23 mouse cellular contexts compared by ENCODE assay signal in genomic region chr5:89492560-89492959, GRCm38 (mm10). TPM values are rescaled to one million over a fixed set of nuclear protein-coding genes. Genes with fewer than 3 reads are reported as not detected.
"Had no signal": no experiment of that assay in that cellular context is flagged by ENCODE, and none has a peak within 500 bp of the region (broad histone marks: within the 10 kb centered on the region; RNA-seq: fewer than 3 reads in every experiment).

No protein-coding gene starts in this region.

- H3K9ac ChIP-seq: neural tube, embryonic 13.5 days; neural tube, embryonic 15.5 days; stomach, embryonic 15.5 days had no signal

- H3K36me3 ChIP-seq: neural tube, embryonic 13.5 days; neural tube, embryonic 15.5 days; stomach, embryonic 15.5 days had no signal

- H3K4me3 ChIP-seq: neural tube, embryonic 13.5 days; neural tube, embryonic 15.5 days; stomach, embryonic 15.5 days had no signal

- H3K4me1 ChIP-seq: neural tube, embryonic 13.5 days; neural tube, embryonic 15.5 days; stomach, embryonic 15.5 days had no signal

- DNase-seq: retina, postnatal 1 day; right cerebral cortex, adult 18-20 months; right cerebral cortex, postnatal 14 days; right cerebral cortex, postnatal 25 days; right cerebral cortex, postnatal 4 days; spleen, adult 18-20 months; thymus, adult 18-20 months; thymus, adult 2 months; thymus, postnatal 14 days; thymus, postnatal 25 days; thymus, postnatal 36 days; thymus, postnatal 4 days had no signal

- H3K4me2 ChIP-seq: neural tube, embryonic 13.5 days; neural tube, embryonic 15.5 days; stomach, embryonic 15.5 days had no signal

- H3K27ac ChIP-seq: neural tube, embryonic 13.5 days; neural tube, embryonic 15.5 days; stomach, embryonic 15.5 days; stomach, postnatal 0 days had no signal

- H3K9me3 ChIP-seq: neural tube, embryonic 13.5 days; neural tube, embryonic 15.5 days; stomach, embryonic 15.5 days had no signal

- H3K27me3 ChIP-seq: neural tube, embryonic 13.5 days; neural tube, embryonic 15.5 days; stomach, embryonic 15.5 days had no signal

RNA-seq across cellular contexts. Expression of gene Npffr2, which starts 34.7 kb away (rescaled TPM):
- total RNA-seq: neutrophil, adult 5-6 weeks had no signal
- polyA plus RNA-seq: small intestine, adult 2 months; spleen, adult 2 months; stomach, embryonic 14.5 days; stomach, embryonic 15.5 days; thymus, adult 2 months; thymus, postnatal 0 days; urinary bladder, adult 2 months had no signal

RNA-seq across cellular contexts. Expression of gene Gc, which starts 34.9 kb away (rescaled TPM):
- total RNA-seq: neutrophil, adult 5-6 weeks had no signal
- polyA plus RNA-seq: neural tube, embryonic 15.5 days; small intestine, adult 2 months; testis, adult 2 months; urinary bladder, adult 2 months had no signal
